Mouse (Mus musculus): Measurements from ENCODE around the gene Hk1.

DNA sequence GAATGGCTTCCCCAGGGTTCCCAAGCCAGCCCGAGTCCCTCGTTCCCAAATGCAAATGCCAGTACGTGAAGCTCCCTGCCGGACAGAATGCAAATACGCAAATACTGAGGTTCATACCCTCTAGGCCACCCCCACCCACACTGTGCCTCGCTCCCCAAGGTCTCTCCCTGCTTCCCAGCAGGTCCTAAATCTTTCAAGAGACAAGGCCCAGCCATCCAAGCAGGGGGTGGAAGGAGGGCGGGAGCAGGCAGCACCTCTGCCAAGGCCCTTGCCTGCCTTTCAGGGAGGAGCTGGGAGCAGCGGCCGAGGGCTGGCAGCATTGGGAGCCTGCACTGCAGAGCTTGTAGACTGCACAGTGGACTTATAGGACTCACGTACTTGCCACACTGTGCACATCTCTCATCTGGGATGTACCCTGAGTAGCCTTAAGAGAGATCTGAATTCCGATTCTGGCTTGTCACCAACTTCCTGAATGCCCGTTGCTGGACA, 127.7 kb downstream of the Hk1 start, which contains the start of gene Tacr2:
- TF ChIP-seq CTCF (conservative IDR thresholded peaks at IDR 0.05; ENCODE audit: insufficient read depth, insufficient read length, low read depth, low read length) (no peak), POLR2A (IDR thresholded peaks at IDR 0.05; ENCODE audit: low read depth, low read length) (no peak)

All from kidney, adult 2 months (tissue).